Mouse (Mus musculus) midbrain, embryonic 11.5 days (tissue): ENCODE measurements around the gene Nectin1. TPM values are rescaled to one million over a fixed set of nuclear protein-coding genes. Genes with fewer than 3 reads are reported as not detected.

Experiments
- ATAC-seq: fragments of 200-750 bp; cut with Nextera tagmentation; 2 replicates; pipeline ENCODE4 v1.8.0; 2017; ENCODE audit warnings: moderate TSS enrichment, moderate library complexity; ENCODE audit not compliant: low FRiP score
- DNase-seq: peaks from one replicate; pipeline ENCODE4 v3.0.0; 2015; ENCODE audit warnings: low spot score; ENCODE audit errors: missing footprints
- H3K27ac ChIP-seq: fragments of 300-500 bp; sonication (generic); 2 replicates; pipeline ENCODE4 v1.5.1; 2014; ENCODE audit warnings: low read depth, low read length
- H3K27me3 ChIP-seq: fragments of 300-500 bp; sonication (generic); 2 replicates; pipeline ENCODE4 v1.6.1; 2014; ENCODE audit warnings: mild to moderate bottlenecking, low read length, moderate library complexity, mixed read lengths; ENCODE audit not compliant: control insufficient read depth, insufficient read depth
- H3K36me3 ChIP-seq: fragments of 300-500 bp; sonication (generic); 2 replicates; pipeline ENCODE4 v1.6.1; 2014; ENCODE audit warnings: mild to moderate bottlenecking, low read length, moderate library complexity, mixed read lengths; ENCODE audit not compliant: control insufficient read depth, insufficient read depth
- H3K4me1 ChIP-seq: fragments of 300-500 bp; sonication (generic); 2 replicates; pipeline ENCODE4 v1.6.1; 2014; ENCODE audit warnings: low read length; ENCODE audit not compliant: control insufficient read depth, insufficient read depth
- H3K4me2 ChIP-seq: fragments of 300-500 bp; sonication (generic); 2 replicates; pipeline ENCODE4 v1.6.1; 2014; ENCODE audit warnings: mild to moderate bottlenecking, moderate library complexity
- H3K4me3 ChIP-seq: fragments of 300-500 bp; sonication (generic); 2 replicates; pipeline ENCODE4 v1.5.1; 2014; ENCODE audit warnings: low read depth, low read length
- H3K9ac ChIP-seq: fragments of 300-500 bp; sonication (generic); 2 replicates; pipeline ENCODE4 v1.6.1; 2014; ENCODE audit warnings: low read length
- H3K9me3 ChIP-seq: fragments of 300-500 bp; sonication (generic); 2 replicates; pipeline ENCODE4 v1.6.1; 2016; ENCODE audit warnings: low read length; ENCODE audit not compliant: control insufficient read depth
- WGBS: fragments of 180-500 bp; shearing (Covaris S2); extraction: QIAGEN DNeasy Blood & Tissue Kit; methylation state at CpG from one replicate; pipeline ENCODE4 v1.1.7; 2014; 5-methylcytosine and 5-hydroxymethylcytosine counted together
- polyA plus RNA-seq: library from polyadenylated mRNA; unstranded; fragments of >200 nt; fragmentation: Nextera tagmentation; extraction: Ambion mirVana; gene quantifications from 2 replicates; pipeline ENCODE4 v1.2.1, GENCODE M21; 2014

Nectin1 gene
- polyA plus RNA-seq, 1 experiment from 2014 or later: 8.3 TPM

DNA sequence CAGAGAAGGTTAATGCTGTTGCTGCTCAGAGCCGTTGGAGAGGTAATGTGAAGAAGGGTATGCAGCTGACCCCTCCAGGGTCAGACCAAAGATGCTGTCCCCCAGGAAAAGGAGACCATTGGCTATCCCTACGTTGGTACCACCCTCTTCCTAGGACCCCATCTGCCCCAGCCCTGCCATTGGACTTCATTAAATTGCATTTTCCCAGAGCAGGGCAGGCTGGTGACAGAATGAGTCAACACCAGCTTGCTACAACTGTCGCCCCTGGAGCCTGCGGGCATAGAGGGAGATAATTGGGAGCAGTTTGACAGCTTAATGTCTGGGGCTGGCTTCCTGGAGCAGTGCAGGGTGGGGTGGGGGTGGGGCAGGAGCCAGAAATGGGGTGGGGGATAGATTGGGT, 25.0 kb downstream of the Nectin1 start:
- Histone ChIP-seq H3K9ac (0 out of 2 replicates have a peak overlapping the region, but pooled peaks have one; percentile 24), H3K9me3 (no peaks in the 10 kb centered on the region), H3K36me3 (no peaks in the 10 kb centered on the region), H3K4me3 (no peak overlapping the region), H3K27me3 (no peaks in the 10 kb centered on the region), H3K4me1 (peaks cover 23% of the 10 kb centered on the region), H3K27ac (no peak overlapping the region; the same call in 1 of the 2 replicates), H3K4me2 (no peak overlapping the region)
- ATAC-seq (peak; percentile 69), DNase-seq (no peak)
- 28% methylated on average over 4 of the region's 4 CpGs for WGBS

DNA sequence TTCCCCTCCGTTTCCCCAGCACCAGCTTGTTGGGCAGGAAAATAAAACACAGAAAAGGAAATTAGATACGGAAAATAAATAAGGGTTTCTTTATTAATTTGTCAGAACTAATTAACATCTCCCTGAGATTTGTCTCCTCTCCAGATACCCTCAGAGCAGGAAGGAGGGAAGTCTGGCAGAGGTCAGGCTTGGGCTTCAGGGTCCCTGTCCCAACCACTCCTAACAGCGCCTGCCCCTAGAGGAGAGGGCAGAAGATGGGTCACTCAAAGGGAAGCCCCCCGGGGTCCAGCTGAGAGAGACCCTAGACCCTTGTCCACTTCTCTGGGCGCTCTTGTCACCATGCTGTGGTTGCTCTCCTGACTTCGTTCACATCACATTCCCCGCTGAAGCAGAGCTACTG, 25.4 kb downstream of the Nectin1 start:
- WGBS: 88% methylated on average over 7 of the region's 7 CpGs
- Histone ChIP-seq H3K27me3 (no peaks in the 10 kb centered on the region), H3K27ac (no peak overlapping the region; the same call in 1 of the 2 replicates), H3K9ac (no peak overlapping the region), H3K9me3 (no peaks in the 10 kb centered on the region), H3K4me2 (no peak overlapping the region), H3K4me3 (no peak overlapping the region), H3K36me3 (no peaks in the 10 kb centered on the region), H3K4me1 (peaks cover 24% of the 10 kb centered on the region)
- peak; percentile 50; the same call in 1 of the 2 replicates for ATAC-seq
- DNase-seq: no peak

DNA sequence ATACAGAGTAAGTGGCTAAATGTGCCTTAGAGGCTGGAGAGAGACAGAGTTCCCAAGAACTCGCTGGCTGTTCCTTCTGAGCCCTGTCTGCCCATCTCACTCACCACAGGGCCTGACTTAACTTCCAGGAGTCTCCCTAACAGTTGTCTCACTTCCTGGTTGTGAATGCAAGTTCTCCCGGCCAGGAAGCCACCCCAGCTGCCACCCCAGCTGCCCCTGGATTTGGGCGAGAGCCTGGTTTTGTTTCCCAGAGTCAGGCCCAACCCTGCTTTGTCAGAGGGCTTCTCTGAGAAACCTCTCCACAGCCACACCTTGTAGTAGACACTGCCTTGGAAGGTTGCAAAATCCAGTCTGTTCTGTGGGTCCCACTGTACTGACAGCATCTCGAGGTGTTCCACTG, 26.2 kb downstream of the Nectin1 start:
- no peaks in the 10 kb centered on the region for H3K27me3 ChIP-seq
- 73% methylated on average over 4 of the region's 4 CpGs for WGBS
- DNase-seq (no peak), ATAC-seq (no peak)
- H3K4me3 ChIP-seq: no peak overlapping the region
- no peak overlapping the region for H3K4me2 ChIP-seq
- H3K9ac ChIP-seq: no peak overlapping the region
- H3K27ac ChIP-seq: no peak overlapping the region
- H3K4me1 ChIP-seq: peaks cover 21% of the 10 kb centered on the region
- H3K9me3 ChIP-seq: no peaks in the 10 kb centered on the region
- no peaks in the 10 kb centered on the region for H3K36me3 ChIP-seq

DNA sequence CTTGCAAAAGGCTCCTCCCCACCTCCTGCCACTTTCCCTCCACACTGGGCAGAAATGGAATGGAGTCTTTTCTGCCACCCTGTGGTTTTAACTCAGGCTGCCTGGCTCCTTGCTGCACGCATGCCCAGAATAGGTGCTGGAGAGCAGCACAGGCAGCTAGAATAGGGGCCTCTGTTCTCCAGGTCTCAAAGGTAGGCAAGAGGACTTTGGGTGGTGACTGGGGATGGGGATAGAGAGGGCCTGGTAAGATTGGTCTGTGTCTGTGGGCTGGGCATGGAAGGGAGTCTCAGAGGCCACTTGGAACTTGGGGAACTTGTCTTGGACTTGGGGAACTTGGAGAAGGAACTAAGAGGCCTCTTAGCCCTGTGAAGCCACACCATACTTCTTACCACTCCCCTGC, 27.3 kb downstream of the Nectin1 start:
- H3K9me3 ChIP-seq: no peaks in the 10 kb centered on the region
- no peak overlapping the region for H3K4me2 ChIP-seq
- H3K36me3 ChIP-seq: no peaks in the 10 kb centered on the region
- no peak overlapping the region for H3K27ac ChIP-seq
- no peak overlapping the region for H3K9ac ChIP-seq
- 83% methylated on average over 1 of the region's 1 CpGs for WGBS
- H3K27me3 ChIP-seq: no peaks in the 10 kb centered on the region
- DNase-seq: no peak
- ATAC-seq: no peak
- H3K4me3 ChIP-seq: no peak overlapping the region
- peaks cover 17% of the 10 kb centered on the region for H3K4me1 ChIP-seq

DNA sequence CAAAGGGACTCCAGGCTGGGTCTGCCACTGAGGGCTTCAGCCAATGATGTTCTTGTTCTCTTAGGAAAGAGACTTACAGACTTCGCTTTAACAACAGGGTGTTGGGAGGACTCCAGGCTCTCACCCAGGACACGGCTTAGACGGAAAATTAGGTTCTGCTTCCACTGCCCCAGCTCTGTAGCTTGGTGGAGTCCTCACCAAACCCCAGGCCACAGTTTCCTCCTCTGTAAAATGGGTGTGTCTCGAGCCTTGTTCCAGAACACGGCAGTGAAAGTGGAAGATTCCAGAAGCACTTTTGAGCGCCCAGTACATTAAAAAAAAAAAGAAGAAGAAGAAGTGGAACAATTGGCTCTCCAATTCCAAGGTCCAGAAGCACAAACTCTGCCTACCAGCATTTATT, 28.7 kb downstream of the Nectin1 start:
- Histone ChIP-seq H3K4me3 (no peak overlapping the region), H3K9me3 (no peaks in the 10 kb centered on the region), H3K27ac (no peak overlapping the region), H3K9ac (no peak overlapping the region), H3K4me2 (no peak overlapping the region), H3K4me1 (peaks cover 15% of the 10 kb centered on the region), H3K36me3 (no peaks in the 10 kb centered on the region), H3K27me3 (no peaks in the 10 kb centered on the region)
- WGBS: 85% methylated on average over 6 of the region's 6 CpGs
- no peak for ATAC-seq
- no peak for DNase-seq

DNA sequence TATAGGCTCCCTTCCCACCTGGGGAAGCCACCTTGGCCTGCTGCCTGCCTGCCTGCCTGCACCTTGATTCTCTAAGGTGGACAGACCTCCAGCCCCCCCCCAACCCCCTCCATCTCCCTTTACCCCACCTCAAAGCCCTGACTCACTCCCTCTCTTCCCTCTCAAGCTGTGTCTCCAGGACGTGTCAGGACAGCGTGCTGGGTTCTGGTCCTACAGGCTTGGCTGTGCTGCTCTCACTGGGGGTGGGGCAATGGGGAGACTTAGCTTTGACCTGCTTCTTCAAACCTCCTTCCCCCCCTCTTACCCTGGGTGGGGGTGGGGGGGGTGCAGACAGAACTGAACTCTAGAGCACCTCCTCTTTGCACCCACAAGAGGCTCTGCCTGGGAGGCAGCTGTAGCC, 29.7 kb downstream of the Nectin1 start:
- H3K4me2 ChIP-seq: no peak overlapping the region
- no peaks in the 10 kb centered on the region for H3K36me3 ChIP-seq
- no peak for DNase-seq
- 90% methylated on average over 2 of the region's 2 CpGs for WGBS
- no peaks in the 10 kb centered on the region for H3K9me3 ChIP-seq
- H3K4me1 ChIP-seq: peaks cover 9% of the 10 kb centered on the region
- no peaks in the 10 kb centered on the region for H3K27me3 ChIP-seq
- no peak for ATAC-seq
- no peak overlapping the region for H3K4me3 ChIP-seq
- H3K27ac ChIP-seq: no peak overlapping the region
- no peak overlapping the region for H3K9ac ChIP-seq

DNA sequence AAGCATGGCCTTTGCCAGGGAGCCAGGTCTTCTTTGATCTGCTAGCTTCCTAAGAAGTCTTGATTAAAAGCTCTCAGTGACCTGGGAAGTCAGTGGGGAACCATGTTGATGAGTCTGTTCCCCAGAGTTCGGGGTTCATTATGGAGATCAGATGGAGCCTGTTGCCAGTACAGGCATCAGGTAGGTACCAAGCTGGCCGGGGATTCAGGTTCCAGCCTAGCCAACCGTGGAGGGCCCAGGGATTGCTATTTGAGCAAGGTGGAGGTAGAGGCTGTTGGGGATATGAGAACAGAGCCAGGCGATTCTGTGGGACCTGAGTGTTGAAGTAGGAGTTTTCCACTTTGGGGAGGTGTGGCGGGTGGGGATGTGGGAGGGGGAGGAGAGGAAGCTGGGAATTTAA, 30.6 kb downstream of the Nectin1 start:
- Histone ChIP-seq H3K4me1 (peaks cover 5% of the 10 kb centered on the region; the same call in 1 of the 2 replicates), H3K27me3 (no peaks in the 10 kb centered on the region), H3K36me3 (no peaks in the 10 kb centered on the region), H3K9me3 (no peaks in the 10 kb centered on the region), H3K9ac (no peak overlapping the region), H3K27ac (no peak overlapping the region), H3K4me2 (no peak overlapping the region), H3K4me3 (no peak overlapping the region)
- DNase-seq: no peak
- ATAC-seq: no peak
- 78% methylated on average over 5 of the region's 5 CpGs for WGBS

DNA sequence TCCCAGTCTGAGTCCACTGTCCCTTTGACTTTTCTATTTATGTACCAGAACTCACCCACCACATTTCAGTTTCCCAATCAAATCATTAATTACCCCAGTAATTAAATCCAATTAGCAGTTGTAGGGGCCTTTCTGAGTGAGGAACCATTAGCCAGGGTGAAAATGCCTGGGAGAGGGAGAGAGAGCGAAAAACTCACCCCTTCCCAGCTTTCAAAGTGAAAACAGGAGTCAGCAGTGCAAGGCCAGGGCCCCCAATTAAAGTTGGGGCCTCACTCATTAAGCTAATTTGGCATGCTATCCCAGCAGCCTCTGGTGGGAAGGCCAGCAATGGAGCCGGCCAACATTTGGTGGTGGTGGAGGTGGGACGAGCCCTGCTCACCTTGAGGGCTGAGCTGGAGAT, 32.4 kb downstream of the Nectin1 start:
- H3K27me3 ChIP-seq: no peaks in the 10 kb centered on the region
- no peak for DNase-seq
- H3K4me2 ChIP-seq: no peak overlapping the region
- H3K4me3 ChIP-seq: no peak overlapping the region
- 90% methylated on average over 3 of the region's 3 CpGs for WGBS
- H3K4me1 ChIP-seq: peaks cover 5% of the 10 kb centered on the region; the same call in 1 of the 2 replicates
- no peak overlapping the region for H3K9ac ChIP-seq
- no peak overlapping the region for H3K27ac ChIP-seq
- no peaks in the 10 kb centered on the region for H3K36me3 ChIP-seq
- ATAC-seq: no peak
- H3K9me3 ChIP-seq: no peaks in the 10 kb centered on the region

DNA sequence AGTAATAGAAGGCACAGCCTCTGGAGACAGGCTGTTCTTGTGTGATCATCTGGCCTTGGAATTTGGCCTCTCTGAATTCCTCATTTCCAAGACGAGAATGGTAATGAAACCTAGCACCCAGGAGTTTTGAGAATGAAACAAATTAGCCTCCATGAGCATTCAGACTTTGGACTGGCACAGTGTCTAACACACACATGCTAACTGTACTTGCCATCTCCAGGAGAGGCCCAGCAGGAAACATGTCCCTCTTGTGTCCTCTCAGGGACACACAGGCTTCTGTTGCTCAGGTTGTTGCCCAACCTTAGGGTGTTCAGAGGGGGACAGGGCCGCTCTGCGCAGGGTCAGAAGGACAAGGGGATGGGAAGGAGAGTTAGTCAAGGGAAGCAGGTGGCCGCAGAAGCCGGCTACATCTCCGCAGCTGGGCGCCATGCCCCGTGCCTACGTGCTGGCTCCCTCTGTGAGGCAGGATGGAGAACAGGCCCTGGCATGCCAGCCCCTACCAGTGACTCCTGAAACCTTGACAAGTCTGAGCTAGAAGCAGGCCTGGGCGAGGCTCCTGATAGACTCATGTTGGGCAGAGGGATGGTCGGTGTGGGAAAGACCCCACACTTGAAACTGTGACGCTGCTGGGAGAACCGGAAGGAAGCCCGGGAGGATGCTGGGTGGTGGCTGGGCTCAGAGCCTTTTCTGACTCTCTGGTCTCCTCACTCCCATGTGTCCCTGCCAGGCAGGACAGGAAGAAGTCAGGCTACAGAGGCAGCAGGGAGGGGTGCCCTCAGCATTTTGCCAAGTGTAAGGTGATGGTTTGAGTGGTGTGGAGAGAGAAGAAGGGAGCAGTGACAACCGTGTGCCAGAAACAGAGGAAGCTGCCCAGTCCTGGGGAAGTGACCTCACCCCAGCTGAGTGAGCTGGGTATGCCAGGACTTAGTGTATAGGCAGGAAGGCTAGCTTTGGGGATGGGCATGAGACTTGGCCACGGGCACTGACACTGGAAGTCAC, 33.9 kb downstream of the Nectin1 start:
- H3K36me3 ChIP-seq: no peaks in the 10 kb centered on the region
- H3K27me3 ChIP-seq: no peaks in the 10 kb centered on the region
- no peak overlapping the region for H3K4me3 ChIP-seq
- ATAC-seq (no peak), DNase-seq (no peak)
- 86% methylated on average over 16 of the region's 16 CpGs for WGBS
- H3K4me1 ChIP-seq: peaks cover 5% of the 10 kb centered on the region; the same call in 1 of the 2 replicates
- H3K9me3 ChIP-seq: no peaks in the 10 kb centered on the region
- no peak overlapping the region for H3K9ac ChIP-seq
- no peak overlapping the region for H3K4me2 ChIP-seq
- H3K27ac ChIP-seq: no peak overlapping the region
